Mouse (Mus musculus) v-Abl transformed pro-B cells (cell line): ENCODE results near the gene Dapk1.

Experiments
- in situ Hi-C, 2 experiments: fragments of 400-800 bp; cut with MboI; formaldehyde crosslinking; loops; one replicate each; pipeline ENCODE4 v1.15.1; 2025; ENCODE audit not compliant: unreplicated experiment in 2 of 2

The Dapk1 gene

GRCm38 (mm10) chr13:60615057-60615650 lies 13.4 kb downstream of the Dapk1 start:
- in situ Hi-C loops, result no loop called here

DNA sequence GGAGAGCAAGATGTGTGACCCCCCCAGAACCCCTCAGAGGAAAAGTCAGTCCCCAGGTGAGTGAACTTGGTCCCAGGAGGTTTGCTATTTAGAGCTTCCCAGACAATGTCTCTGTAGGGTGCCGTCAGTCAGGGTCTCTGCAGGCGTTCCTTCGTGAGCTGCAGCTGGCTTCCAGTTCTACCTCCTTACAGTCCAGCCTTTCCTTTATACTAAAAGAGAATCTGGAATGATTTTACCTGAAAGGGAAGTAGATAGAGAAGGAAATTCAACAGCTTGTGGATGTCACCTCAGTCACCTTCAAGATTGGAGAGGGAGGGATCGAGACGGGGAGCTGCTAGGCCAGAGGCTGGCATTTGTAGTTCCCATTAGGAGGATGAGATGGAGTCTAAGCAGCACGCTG lies 14.3 kb downstream of the Dapk1 start:
- in situ Hi-C loops, result no loop called here

DNA sequence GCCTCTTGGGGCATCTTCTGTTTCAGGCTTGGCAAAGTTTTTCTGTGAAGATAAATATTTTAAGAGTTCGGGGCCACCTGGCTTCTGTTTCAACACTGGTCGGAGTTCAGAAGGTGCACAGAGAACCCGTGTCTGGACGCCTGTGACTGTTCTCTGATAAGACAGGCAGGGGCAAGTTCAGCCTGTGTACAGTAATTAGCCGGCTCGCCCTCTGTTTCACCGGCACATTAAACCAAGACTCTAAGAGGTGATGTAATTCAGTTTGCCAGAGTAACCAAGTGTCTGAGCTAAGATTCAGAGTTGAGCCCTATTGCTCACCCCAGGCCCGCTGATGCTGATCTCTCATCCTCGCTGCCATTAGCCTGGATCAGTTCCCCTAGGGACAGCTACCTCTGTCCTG lies 16.5 kb downstream of the Dapk1 start:
- in situ Hi-C loops, result no loop called here

GRCm38 (mm10) chr13:60619723-60620122 lies 18.0 kb downstream of the Dapk1 start:
- in situ Hi-C loops, result no loop called here

GRCm38 (mm10) chr13:60621411-60621965 lies 19.7 kb downstream of the Dapk1 start:
- in situ Hi-C loops, result no loop called here

DNA sequence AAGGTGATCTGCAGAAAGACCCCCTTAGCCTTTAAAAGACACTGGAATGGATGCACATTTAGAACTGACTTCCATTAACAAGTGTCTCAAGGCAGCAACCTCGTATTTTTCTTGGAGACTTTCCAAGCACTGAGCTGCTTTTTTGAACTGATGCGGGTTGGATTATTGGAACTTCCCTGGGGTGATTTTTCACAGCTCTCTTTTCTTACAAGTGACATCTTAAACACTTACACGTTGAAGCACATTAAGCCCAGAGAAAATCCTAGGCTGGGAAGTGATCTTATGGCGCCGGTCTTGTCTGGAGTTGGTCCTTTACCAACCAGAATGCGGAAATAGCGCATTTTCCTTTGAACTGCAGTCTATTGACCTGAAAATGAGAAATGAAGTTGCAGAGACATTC lies 23.8 kb downstream of the Dapk1 start:
- in situ Hi-C loops, result no loop called here

GRCm38 (mm10) chr13:60627843-60628656 lies 26.3 kb downstream of the Dapk1 start:
- in situ Hi-C loops, result no loop called here

- in situ Hi-C loops, result no loop called here
These were observed 26.9 kb downstream of the Dapk1 start for GRCm38 (mm10) chr13:60628657-60628950.

- in situ Hi-C loops, result no loop called here
These were observed 27.7 kb downstream of the Dapk1 start for GRCm38 (mm10) chr13:60629419-60629818.

DNA sequence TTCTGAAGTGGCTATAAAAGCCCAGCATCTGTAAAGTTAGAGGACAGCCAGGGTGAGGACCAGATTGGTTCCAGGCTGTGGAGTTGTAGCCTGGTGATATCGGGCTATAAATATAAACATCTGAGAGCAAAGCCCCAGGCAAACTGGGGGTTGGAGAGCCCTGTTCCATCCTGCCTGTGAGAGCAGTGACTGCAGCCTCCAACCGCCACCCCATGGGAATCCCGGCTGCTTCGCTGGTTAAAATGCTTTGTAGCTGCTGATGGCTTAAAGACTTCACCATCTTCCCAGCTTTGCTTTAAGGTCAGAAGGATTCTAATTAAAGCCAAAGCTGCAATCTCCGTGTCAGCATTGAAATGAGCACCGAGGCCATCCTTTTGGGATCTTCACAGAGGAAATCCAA lies 32.2 kb downstream of the Dapk1 start:
- in situ Hi-C loops, result no loop called here

- in situ Hi-C loops, result no loop called here
These were observed 33.9 kb downstream of the Dapk1 start for GRCm38 (mm10) chr13:60635636-60636035.

DNA sequence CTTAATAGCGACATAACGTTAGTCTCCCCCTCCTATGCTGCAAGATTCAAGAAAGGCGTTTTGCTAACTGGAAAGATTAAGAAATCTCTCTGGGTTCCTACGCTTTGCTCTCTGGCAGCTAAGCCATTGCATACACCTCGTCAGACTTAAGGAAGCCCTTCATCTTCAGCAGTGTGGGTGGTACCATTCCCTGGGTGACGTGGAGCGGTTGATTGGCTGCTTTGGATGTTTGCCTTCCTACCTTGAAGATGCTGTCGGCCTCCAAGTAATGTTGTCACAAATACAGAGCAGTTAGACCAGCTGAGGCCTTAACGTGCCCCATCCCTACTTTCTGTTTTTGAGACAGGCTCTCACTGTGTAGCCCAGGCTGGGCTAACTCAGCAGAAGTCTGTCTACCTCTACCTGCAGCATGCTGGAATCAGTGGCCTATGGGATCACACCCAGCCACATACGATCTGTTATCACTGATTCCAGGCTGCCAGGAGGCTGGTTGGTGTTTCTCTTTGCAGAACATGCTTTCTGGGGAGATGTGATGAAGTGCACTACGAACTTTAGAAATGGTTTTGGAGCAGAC lies 37.8 kb downstream of the Dapk1 start:
- in situ Hi-C loops, result no loop called here

- in situ Hi-C loops, result no loop called here
These were observed 38.7 kb downstream of the Dapk1 start for GRCm38 (mm10) chr13:60640420-60640819.

- in situ Hi-C loops, result no loop called here
These were observed 42.7 kb downstream of the Dapk1 start for GRCm38 (mm10) chr13:60644457-60644889.

GRCm38 (mm10) chr13:60646791-60647190 lies 45.0 kb downstream of the Dapk1 start:
- in situ Hi-C loops, result no loop called here

- in situ Hi-C loops, result no loop called here
These were observed 46.6 kb downstream of the Dapk1 start for GRCm38 (mm10) chr13:60648350-60648749.

DNA sequence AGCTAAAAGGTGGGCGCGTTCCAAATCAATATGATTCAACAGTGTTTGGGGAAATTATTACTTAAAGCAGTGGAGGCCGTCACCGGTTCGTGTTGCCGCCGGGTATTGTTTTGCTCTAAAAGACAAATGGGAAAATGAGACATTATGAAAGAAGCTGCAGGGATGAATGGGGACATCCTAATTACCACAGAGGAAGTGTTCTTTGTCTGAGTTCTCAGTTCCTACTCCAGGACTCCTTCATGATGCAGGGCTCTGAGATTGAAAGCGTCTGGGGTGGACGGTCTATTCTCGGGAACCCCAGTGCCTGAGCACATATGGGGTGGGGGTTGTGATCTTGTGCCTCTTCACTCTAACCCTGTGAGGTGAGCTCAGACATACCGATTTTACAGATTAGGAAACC lies 48.3 kb downstream of the Dapk1 start:
- in situ Hi-C loops, result no loop called here

GRCm38 (mm10) chr13:60654017-60654565 lies 52.3 kb downstream of the Dapk1 start:
- in situ Hi-C loops, result no loop called here

DNA sequence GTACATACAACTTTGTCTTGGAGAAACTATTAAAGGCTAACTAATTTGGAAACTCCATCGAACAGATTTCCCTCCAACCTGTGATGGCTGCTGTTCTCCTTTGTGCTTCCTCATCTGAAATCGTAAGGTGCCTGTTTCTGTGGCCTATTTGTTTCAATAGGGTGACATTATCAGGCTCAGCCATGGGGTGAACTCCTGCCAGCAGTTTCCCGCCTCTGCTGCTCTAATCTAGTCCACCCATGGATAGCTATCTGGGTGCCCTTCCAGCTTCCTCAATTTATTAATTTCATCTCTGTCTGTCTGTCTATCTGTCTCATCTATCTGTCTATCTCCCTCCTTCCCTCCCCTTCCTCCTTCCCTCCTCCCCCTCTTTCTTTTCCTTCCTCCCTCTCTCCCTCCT lies 53.5 kb downstream of the Dapk1 start:
- in situ Hi-C loops, result no loop called here

DNA sequence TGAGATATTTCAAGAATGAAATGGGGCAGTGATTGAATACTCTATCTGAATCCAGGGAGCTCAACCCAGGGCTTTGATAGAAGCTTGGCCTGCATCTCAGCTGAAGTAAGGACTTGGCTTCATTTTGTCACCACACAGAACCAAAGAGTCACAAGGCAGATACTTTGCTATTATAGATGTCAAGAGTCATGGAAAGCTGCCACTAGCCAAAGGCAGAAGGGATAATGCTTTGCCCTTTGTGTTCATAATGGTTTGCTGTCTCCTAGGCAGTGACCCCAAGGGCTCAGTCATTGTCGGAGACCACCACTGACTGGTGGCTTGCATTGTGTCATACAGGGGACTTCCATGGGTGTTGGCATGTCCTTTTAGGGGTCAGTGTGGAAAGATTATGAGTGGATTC lies 57.9 kb downstream of the Dapk1 start:
- in situ Hi-C loops, result no loop called here

- in situ Hi-C loops, result no loop called here
These were observed 58.3 kb downstream of the Dapk1 start for GRCm38 (mm10) chr13:60660056-60660455.
